Mouse (Mus musculus) megakaryocyte, embryonic 14.5 days (primary cell): Measurements from ENCODE around the gene Tmem104.

Experiments
- FLI1 ChIP-seq: IDR thresholded peaks from 2 replicates; pipeline ENCODE4 v1.6.1; 2012; ENCODE audit warnings: low read length, inconsistent platforms, mixed read lengths
- GATA1 ChIP-seq: IDR thresholded peaks from 3 replicates; pipeline ENCODE4 v1.6.1; 2012; ENCODE audit warnings: mixed read lengths, low read length, inconsistent platforms, borderline replicate concordance

GRCm38 (mm10) chr11:115209958-115210357 lies 22.7 kb downstream of the Tmem104 start:
- TF ChIP-seq GATA1, result no peak
- TF ChIP-seq FLI1, result no peak
